Mouse (Mus musculus): Measurements from ENCODE around the gene Rab3d.
A peak's percentile ranks its signal among the peaks of the same experiment; 100 is the strongest.

Gene Rab3d

DNA sequence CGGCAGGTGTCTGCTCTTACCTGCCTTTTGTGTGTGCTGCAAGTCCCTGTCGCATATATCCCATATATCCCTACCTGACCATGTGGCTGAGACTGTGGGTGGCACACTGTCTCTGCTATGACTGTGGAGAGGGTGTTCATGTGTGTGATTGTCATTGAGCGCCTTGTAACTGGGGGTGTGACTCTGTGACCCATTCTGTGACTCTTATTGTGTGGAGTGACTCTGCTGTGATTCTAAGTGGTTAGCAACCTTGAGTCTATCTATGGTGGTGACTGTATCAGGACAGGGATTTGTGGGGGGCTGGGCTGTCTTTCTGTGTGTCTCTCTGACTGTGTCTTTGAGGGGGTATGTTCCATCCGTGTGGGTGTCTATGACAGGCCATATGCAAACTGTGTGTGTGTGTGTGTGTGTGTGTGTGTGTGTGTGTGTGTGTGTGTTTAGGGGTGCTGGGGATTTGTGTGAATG lies 19.8 kb upstream of the Rab3d start:
- DNase-seq, result no peak

DNA sequence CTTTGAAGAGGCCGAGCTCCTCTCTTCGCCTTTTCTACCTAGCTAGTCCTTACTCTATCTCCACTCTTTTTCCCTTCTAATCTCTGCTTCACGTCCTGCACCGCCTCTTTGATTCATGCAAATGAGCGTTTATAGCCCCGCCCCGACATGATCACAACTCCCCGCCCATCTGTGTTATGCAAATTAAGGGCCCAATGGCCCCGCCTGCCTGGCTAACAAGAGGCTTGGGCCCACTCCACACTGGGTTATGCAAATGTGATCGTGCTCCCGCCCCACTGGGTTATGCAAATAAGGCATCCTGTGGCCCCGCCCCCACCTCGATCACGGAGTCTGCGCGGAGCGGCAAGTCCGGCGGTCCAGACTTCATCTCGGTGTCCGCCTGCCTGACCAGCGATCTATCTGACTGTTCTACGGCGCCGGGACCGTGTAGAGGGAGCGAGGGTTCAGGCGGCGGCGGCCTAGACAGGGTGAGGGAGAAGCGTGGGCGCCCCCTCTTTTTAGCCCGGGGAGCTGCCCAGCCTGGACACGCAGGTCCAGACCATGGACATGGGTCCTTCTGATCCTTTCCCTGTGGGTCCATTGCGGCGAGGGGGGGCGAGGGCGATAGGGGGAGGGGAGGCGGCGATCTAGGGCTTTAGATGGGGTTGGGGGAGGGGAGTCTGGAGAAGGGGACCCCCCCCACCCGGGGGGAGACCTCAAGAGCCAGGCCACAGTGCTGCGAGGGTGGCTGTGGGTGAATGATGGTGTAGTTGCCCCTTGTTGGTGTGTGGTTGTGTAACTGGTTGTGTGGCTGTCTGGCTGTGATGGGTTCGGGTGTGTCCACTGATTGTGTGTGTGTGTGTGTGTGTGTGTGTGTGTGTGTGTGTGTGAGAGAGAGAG lies 18.9 kb upstream of the Rab3d start, which contains the start of gene Plppr2:
TSS of gene Plppr2 (plus strand) at position 342 of the 879 bp plus-strand sequence.
- peak; percentile 99 for DNase-seq

DNA sequence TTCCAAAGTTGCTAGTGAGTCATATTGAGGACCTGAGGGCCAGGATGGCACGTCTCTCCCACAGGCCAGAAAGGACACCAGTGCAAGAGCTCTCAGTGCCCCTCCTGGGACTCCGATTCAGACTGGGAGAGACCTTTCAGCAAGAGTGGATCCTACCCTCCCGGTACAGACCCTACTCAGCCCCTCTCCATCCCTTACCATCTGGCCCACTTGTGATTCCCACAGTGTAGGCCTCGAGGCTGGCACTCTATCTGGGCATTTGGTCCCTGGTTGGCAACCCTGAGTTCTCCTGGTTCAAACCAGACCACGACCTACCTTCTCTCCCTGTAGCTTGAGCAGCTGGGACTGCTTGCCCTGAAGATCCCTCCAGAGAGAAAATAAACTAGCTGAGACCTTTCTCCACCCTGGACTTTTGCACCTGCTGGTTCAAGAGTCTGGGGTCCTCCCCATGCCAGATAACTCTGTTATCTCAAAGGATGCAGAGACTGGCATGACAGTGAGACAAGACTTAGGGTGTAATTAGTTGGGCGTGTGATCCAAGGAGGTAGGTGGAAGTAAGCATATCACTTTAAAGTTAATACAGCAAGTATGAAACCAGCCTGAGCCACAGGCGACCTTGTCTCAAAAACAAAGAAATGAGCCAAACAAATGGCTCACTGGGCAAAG lies 17.6 kb upstream of the Rab3d start:
- no peak for DNase-seq

DNA sequence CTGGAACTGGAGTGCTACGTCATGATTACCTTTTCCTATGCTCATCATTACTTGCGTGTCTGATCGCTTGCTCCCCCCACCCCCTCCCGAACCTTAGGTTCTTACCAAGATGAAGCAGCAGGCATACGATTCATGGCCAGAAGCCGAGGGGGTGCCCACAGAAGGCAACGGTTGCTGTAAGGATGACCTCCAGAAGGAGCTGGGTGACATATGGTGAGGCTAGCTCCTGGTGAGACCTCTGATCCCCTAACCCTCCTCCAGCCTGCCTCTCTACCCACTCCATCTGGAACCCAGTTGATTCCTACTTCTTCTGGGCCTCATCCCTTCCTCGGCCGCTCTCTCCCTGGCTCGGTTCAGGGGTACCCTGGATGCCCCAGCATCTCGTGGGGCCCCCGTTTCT lies 16.0 kb upstream of the Rab3d start:
- DNase-seq, result no peak

DNA sequence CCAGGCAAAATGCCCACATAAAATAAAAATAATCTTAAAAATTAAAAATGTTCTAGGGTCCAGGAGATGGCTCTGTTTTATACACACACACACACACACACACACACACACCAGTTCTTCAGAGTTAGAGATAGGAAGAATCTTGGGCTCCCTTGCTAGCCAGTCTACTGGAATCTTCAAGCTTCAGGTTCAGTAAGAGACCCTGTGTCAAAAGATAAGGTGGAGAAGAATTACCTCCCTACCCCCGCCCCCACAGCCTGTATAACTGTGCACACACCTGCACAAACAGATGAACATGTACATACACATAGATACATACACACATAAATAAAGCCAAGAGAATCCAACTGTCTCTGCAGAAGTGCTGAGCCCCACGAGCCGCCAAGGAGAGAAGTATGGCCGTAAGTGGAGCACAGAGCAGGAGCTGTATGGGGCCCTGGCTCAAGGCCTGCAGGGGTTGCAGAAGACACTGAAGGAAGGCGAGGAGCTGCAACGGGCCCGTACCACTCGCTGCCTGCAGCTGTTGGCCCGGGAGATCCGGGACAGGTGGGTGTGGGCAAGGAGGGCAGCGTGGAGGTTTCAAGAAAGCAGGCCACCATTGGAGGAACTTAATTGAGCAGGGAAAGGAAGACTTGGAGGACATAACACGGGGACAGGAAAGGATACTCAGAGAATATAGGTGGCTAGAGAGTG lies 14.6 kb upstream of the Rab3d start:
- DNase-seq, result no peak

DNA sequence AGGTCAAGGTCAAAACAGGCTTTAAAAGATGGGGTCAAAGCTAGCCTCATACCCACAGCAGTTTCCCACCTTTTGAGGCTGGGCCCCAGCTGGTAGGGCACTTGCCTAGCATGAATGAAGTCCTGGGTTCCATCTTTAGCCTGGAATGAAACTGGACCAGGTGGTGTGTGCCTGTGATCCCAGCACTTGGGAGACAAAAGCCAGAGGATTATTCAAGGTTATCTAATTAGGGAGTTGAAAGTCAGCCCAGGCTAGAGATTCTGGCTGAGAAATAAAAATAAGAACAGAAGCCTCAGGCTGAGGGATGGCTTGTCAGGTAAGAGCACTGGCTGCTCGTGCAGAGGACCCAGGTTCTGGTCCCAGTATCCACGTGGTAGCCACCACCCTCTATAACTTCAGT lies 14.0 kb upstream of the Rab3d start:
- DNase-seq, result no peak

DNA sequence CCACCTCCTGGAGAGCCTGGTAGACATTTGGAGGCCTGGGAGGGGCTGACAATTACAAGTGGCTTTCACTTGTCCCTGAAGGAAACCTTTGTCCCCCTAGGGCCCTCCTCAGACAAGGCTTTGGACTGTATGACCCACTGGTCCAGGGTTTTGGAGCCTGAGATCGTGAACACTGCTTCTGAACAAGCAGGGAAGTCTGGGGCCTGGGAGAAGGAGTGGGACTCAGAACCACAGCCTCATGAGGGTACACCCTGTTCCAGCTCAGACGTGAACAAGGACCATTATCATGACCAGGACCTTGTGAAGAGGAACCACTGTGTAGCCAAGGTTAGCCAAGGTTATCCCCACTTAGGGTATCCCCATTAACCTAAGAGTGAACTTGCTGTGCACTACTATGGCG lies 11.2 kb upstream of the Rab3d start:
- no peak for DNase-seq

DNA sequence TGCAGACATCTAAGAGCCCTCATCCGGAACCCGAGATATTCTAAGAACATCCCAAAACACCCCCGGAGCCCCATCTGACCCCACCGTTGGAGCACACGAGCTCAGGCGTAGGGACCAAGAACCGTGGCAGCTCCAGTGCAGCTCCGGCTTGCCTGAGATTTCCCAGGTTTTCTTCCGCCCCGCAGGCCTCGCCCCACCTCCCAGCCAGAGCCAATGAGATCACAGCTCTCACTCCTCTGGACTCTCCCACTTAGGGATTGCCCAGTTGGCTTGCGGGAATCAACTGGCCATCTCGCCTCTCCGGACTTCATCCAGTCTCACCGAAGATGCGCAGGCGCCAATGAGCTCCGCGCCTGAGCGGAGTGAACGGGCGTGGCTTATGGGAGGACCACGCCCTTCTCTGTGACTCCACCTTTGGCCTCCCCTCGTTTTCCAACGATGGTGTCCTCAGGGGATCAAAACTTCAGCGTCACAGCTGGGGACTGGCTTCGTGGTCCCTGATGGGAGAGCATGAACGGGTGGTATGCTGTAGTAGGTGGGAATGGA lies 9.3 kb upstream of the Rab3d start, which contains the start of the genes Ccdc159 and Tmem205:
TSS of gene Ccdc159 (plus strand) at position 264 of the 546 bp plus-strand sequence.
TSS of gene Tmem205 (minus strand) at position 349 of the 546 bp plus-strand sequence.
- DNase-seq, result peak; percentile 99

DNA sequence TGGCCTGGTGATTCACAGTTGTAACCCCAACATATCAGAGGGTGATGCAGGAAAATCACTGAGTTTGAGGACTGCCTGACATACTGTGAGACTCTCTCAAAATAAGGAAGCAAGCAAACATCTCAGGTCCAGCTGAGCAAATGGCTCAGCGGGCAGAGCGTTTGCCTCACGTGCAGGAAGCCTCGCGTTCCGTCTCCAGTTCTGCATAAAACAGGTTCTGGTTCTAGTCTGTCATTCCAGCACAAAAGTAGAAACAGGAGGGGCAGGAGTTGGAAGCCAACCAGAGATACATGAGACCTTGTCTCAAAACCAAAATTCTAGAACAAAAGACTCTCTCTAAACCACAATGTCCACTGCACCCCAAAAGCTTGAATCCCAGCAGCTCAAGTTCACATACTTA lies 8.8 kb upstream of the Rab3d start:
- DNase-seq, result no peak

DNA sequence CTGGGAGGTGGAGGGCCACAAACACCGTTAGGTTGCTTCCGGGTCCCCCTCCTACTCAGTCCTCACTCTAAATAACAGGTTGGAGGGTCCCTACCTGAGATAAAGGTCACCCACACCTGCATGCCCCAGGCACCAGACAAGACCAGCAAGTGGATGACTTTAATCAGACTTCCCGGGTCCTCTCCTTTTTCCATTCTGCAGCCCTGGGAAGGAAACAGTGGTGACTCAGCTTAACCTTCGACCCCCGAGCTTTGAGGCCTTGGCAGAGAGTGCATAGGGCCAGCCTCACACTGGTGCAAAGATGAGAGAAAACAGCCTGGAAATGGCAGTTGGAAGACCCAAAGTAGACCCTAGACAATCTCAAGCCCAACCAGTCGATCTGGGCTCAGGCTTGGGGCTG lies 8.2 kb upstream of the Rab3d start:
- DNase-seq, result no peak

DNA sequence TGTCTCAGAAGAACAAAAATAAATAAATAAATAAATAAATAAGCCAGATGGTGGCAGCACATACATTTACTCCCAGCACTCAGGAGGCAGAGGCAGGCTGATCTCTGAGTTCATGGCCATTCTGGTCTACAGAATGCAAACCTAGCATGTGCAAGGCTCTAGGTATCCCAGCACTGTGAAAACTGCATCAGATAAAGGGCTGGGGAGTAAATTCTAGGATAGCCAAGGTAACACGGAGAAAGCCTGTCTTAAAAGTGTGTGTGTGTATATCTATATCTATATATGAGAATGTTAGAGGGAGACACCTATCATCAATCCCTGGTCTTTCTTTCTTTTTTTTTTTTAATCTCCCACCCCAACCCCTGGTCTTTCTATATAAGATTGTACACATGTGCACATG lies 7.5 kb upstream of the Rab3d start:
- DNase-seq, result no peak

DNA sequence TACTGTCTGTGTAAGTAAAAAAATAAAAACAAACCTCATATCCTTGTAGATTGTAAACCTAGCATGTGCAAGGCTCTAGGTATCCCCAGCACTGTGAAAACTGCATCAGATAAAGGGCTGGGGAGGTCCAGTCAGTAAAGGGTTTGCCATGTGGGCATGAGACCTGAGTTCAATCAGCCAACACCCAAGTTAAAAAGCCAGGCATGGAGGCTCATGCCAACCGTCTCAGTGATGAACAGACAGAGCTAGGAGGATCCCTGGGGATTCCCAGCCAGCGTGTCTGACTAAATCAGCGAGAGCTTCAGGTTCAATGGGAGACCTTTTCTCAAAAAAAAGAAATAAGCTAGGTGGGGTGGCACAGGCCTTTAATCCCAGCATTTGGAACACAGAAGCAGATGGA lies 7.0 kb upstream of the Rab3d start:
- DNase-seq, result no peak

DNA sequence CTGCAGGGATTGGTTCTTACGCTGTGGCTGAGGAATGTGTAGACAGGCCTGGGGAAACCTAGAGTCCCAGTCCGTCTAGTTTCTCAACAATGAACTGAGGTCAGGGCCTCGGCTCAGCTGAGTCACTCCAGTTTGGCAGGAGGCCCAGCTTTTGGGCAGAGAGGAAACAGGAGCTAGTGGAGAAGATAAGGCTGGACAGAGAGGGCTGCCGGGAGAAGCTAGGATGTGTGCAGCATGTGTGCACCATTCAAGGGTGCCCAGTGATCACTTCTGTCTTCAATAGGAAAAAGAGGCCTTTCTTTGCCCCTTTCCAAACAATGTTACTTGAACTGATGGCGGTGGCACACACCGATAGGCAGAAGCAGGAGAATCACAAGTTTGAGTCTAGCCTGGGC lies 6.1 kb upstream of the Rab3d start:
- DNase-seq, result no peak

DNA sequence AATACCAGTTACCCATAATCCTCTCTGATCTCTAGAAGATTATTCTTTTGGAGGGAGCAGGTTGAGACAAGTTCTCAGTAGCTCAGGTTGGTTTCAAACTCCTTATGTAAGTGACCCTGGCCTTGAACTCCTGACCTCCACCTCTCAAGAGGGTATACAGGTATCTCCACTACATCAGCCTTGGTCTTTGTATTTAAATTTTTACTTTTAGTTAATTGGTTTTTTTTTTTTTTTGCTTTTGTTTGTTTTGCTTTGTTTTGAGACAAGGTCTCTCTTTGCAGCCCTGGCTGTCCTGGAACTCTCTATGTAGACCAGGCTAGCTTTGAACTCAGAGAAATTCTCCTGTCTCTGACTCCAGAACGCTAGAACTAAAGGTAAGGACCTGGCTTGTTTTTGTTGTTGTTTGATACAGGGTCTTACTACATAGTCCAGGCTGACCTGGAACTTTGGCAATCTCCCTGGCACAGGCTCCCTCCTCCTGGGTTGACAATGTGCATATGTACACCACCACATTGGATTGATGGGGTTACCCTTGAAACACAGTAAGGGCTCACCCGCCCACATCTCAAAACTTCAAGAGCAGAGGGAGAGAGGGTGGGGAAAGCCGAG lies 5.6 kb upstream of the Rab3d start:
- no peak for DNase-seq

DNA sequence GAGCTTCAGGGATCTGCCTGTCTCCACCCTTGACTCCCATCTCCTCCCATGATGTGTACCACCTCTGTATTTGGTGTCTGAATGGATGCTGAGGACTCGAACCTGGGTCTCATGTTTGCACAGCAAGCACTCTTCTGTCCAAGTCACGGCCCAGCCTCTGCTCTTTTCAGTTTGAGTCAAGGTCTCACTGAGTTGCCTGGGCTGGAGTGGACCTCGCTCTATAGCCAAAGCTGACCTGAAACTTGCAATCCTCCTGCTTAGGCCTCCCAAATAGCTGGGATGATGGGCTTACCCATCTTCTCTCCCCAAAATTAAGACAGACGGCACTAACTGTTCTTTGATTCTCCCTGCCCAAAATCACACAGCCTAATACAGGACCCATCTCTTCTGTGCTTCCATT lies 5.0 kb upstream of the Rab3d start:
- DNase-seq, result no peak

DNA sequence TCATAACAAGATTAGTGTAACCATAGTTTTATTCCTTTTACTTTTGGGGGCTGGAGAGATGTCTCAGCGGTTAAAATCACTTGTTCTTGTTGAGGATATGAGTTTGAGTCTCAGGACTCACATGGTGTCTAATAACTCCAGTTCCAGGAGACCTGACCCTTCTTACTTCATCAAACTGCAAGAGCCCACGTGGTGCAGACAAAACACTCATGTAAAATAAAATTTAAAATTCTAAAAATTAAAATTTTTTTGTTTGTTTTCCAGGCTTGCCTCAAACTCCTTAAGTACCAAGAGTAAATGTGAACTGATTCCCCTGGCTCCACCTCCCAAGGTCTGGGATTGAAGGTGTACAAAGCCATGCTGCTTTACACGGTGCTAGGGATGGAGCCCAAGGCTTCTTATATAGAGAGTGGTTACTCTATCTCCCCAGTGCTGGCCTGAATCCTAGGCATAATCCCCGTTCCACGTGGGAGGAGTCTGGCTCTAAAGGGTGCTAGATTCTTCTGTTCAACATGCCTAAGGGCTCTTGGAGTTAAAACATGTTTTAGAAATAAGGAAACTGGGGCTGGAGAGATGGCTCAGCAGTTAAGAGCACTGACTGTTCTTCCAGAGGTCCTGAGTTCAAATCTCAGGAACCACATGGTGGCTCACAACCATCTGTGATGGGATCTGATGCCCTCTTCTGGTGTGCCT lies 846 bp upstream of the Rab3d start:
- DNase-seq, result no peak

DNA sequence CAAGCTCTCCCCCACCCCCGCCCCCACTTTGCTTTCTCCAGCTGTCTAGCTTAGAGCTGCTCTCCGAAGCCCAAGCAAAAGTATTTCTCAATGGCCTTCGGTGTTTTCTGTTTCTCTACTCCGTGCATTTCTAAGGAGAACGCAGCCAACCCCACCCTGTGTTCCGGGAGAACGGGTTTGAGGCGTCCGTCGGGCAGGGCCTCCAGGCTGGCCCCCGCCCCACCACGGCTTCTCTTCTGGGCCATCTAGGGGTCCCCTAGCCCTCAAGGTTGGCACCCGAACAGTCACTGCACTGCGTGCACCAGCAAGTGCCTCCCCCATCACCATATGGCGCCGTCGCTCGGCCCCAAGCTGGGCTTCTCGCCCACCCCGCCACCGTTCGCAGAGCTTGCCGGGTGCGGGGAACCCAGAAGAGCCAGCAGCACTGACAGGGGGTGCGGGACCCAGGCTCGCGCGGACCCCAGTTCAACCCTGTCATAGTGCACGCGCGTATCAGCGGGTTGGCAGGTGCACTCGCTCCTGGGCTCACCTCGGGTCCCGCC lies 428 bp downstream of the Rab3d start:
- DNase-seq, result no peak

DNA sequence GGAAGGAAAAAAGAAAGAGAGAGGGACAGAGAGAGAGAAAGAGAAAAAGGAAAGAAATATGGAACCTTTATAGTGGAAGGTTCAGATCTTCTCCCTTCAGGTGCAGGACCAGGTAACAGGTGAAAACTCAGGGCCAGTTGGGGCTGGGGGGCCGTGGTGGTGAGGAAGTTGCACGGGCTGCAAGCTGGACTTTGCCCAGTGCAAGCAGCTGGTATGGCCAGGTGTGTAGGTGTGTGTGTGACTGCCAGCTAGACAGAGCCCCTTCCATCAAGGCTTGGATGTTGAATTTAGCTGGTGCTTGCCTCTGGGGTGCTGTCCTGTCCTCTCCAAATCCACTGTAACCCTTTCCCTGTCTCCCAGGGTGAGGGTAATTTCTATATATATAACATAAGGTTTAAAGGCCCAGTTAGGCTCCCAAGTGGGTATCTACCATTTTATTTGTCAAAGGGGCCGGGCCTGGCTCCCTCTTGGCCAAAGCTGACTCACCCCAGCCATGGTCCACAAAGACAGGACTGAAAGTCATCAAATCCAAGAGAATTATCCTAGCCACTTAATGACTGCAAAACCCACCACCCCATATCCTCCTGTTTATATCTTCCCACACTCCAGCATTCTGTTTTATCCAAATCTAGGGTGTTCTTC lies 1.0 kb downstream of the Rab3d start:
- no peak for DNase-seq

DNA sequence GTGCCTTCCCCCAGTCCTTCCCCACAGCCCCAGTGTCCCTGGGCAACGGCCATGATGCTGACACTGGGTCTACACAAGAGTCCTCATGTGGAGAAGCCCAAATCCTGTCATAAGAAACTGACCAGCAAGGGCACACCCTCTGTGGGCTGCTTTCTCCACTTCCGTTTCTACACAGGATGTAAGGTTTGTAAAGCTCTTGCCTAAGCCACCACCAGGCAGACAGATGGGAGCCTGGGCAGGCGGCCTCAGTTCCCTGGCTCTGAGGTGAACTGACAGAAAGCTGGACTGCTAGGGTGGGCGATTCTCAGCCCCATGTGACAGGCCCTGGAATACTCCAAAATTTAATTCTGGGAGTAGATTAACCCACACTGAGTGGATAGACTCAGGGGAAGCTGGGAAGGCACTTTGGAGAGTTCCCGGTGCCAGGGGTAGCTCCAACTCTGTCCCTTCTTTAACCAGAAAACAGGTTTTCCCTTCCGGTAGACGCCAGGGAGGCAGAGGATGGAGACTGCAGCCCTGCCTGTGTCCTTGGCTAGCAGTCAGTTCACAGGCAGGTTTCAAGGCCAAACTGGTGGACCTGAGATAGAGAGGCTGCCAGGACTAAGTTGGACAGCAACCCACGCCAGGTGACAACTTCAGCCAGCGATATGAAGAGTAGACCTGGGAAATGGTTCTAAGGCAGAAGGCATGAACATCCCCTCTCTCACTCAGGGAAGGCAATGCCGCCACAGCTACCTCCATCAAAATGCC lies 8.3 kb downstream of the Rab3d start:
- no peak for DNase-seq

DNA sequence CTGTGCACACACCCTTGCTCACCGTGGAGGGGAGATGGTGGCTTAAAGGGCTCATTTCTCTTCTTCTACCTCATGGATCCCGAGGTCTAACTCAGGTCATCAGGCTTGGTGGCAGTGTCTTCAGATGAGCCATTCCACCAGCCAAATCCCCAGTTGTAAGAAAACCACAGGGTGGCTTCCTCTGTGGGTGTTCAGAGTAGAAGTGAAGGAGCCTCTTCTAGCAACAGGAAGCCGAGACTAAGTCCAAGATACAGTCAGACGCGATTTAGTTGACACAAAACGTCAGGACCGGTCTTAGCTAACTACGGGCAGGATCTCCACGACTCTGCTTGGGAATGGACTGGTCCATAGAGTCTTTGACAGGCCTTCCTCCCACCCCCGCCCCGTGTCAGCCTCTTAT lies 9.8 kb downstream of the Rab3d start:
- no peak for DNase-seq

DNA sequence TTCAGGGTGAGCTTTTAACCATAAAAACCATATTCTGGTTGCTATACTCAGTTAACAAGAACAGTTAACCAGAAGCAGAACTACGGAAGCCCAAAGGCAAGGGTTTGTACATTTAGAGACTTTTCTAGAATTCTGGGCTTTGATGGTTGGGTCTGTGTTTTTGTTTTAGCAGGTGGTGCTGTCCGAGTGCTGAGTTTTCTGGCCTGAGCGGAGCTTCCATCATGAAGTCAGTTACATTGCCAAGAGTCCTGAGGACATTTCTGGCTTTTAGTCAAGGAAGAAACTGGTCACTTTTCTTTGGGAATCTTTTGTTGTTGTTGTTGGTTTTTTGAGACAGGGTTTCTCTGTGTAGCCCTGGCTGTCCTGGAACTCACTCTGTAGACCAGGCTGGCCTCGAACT lies 14.0 kb downstream of the Rab3d start:
- no peak for DNase-seq

All from embryo, embryonic 11 days (tissue).